Mouse (Mus musculus) liver, embryonic 14.5 days (tissue): Measurements from ENCODE around the gene Cntn5. TPM values are rescaled to one million over a fixed set of nuclear protein-coding genes. Genes with fewer than 3 reads are reported as not detected.

Experiments
- ATAC-seq: fragments of 200-750 bp; cut with Nextera tagmentation; 2 replicates; pipeline ENCODE4 v1.8.0; 2017; ENCODE audit warnings: moderate number of reproducible peaks, mild to moderate bottlenecking, moderate library complexity; ENCODE audit not compliant: insufficient read depth
- DNase-seq, 3 experiments: peaks; one replicate each; pipeline ENCODE4 v3.0.0-alpha.2; 2012 to 2013; ENCODE audit warnings: low read depth in 3 of 3, low spot score in 3 of 3
- H3K27ac ChIP-seq: fragments of 300-500 bp; sonication (generic); 2 replicates; pipeline ENCODE4 v1.5.1; 2014; ENCODE audit warnings: moderate library complexity, mild to moderate bottlenecking, control low read depth, inconsistent platforms
- H3K27me3 ChIP-seq: fragments of 300-500 bp; sonication (generic); 2 replicates; pipeline ENCODE4 v1.6.1; 2014; ENCODE audit warnings: mild to moderate bottlenecking, low read length, moderate library complexity; ENCODE audit not compliant: control insufficient read depth, insufficient read depth
- H3K36me3 ChIP-seq: fragments of 300-500 bp; sonication (generic); replicated peaks from 2 replicates; pipeline ENCODE4 v1.6.1; 2014; ENCODE audit warnings: low read depth; ENCODE audit not compliant: control insufficient read depth, insufficient read depth
- H3K4me1 ChIP-seq, 2 experiments: fragments of 200-500 bp in 1 of 2; fragments of 300-500 bp in 1 of 2; sonication (generic) in 1 of 2; replicated peaks; 2 replicates each; pipeline ENCODE4 v1.6.1; 2012 to 2014; ENCODE audit warnings: antibody characterized with exemption in 1 of 2, inconsistent platforms in 1 of 2, low read length in 1 of 2; ENCODE audit not compliant: control insufficient read depth in 2 of 2, insufficient read depth in 2 of 2
- H3K4me2 ChIP-seq: fragments of 300-500 bp; sonication (generic); 2 replicates; pipeline ENCODE4 v1.6.1; 2014; ENCODE audit warnings: low read depth, mild to moderate bottlenecking, control low read depth, moderate library complexity
- H3K4me3 ChIP-seq, 2 experiments: fragments of 200-500 bp in 1 of 2; fragments of 300-500 bp in 1 of 2; sonication (generic) in 1 of 2; 2 replicates each; pipeline ENCODE4 v1.5.1; 2012 to 2014; ENCODE audit warnings: low read depth in 2 of 2, low read length in 2 of 2, mild to moderate bottlenecking in 2 of 2, control low read depth in 1 of 2, inconsistent platforms in 1 of 2, moderate library complexity in 1 of 2; ENCODE audit not compliant: insufficient read depth in 1 of 2
- H3K9ac ChIP-seq: fragments of 300-500 bp; sonication (generic); replicated peaks from 2 replicates; pipeline ENCODE4 v1.6.1; 2014; ENCODE audit warnings: mild to moderate bottlenecking, control low read depth, moderate library complexity
- H3K9me3 ChIP-seq: fragments of 300-500 bp; sonication (generic); 2 replicates; pipeline ENCODE4 v1.6.1; 2016; ENCODE audit warnings: low read length, mixed read lengths; ENCODE audit not compliant: control insufficient read depth
- CTCF ChIP-seq: IDR thresholded peaks from 2 replicates; pipeline ENCODE4 v1.5.1; 2016; ENCODE audit warnings: antibody characterized with exemption, low read depth, control low read depth
- EP300 ChIP-seq: IDR thresholded peaks from 2 replicates; pipeline ENCODE4 v1.6.1; 2016; ENCODE audit warnings: antibody characterized with exemption, low read depth
- WGBS: fragments of 180-500 bp; shearing (Covaris S2); extraction: QIAGEN DNeasy Blood & Tissue Kit; methylation state at CpG from one replicate; pipeline ENCODE4 v1.1.7; 2014; ENCODE audit not compliant: insufficient replicate concordance; 5-methylcytosine and 5-hydroxymethylcytosine counted together
- polyA plus RNA-seq, 2 experiments: library from polyadenylated mRNA; depleted of rRNA in 1 of 2; stranded (reverse) in 1 of 2; unstranded in 1 of 2; fragments of >200 nt; fragmentation: Nextera tagmentation in 1 of 2; extraction: Ambion mirVana in 1 of 2; gene quantifications; 2 replicates each; pipeline versions ENCODE4 v1.2.1 to v1.2.3; 2012 to 2014

Gene Cntn5
- polyA plus RNA-seq, 2 experiments: not detected

- Histone ChIP-seq H3K36me3 (no peaks in the 10 kb centered on the region), H3K4me2 (no peak overlapping the region), H3K9ac (no peak overlapping the region), H3K27ac (no peak overlapping the region), H3K9me3 (no peaks in the 10 kb centered on the region), H3K4me3 (no peak overlapping the region), H3K4me1 (no peaks in the 10 kb centered on the region), H3K27me3 (no peaks in the 10 kb centered on the region)
- ATAC-seq: no peak
- DNase-seq: no peak
- 41% methylated on average over 1 of the region's 1 CpGs for WGBS
- TF ChIP-seq CTCF (no peak), EP300 (no peak)
These were observed 959.7 kb downstream of the Cntn5 start for GRCm38 (mm10) chr9:9944872-9945271.

GRCm38 (mm10) chr9:9937444-9938436 lies 966.8 kb downstream of the Cntn5 start:
- WGBS: 63% methylated on average over 1 of the region's 1 CpGs
- H3K9me3 ChIP-seq: no peaks in the 10 kb centered on the region
- no peak overlapping the region for H3K9ac ChIP-seq
- H3K4me2 ChIP-seq: no peak overlapping the region
- no peaks in the 10 kb centered on the region for H3K36me3 ChIP-seq
- no peak overlapping the region for H3K4me3 ChIP-seq
- TF ChIP-seq EP300 (no peak), CTCF (no peak)
- no peak for DNase-seq
- no peak overlapping the region for H3K27ac ChIP-seq
- ATAC-seq: no peak
- H3K4me1 ChIP-seq: no peaks in the 10 kb centered on the region
- no peaks in the 10 kb centered on the region for H3K27me3 ChIP-seq

GRCm38 (mm10) chr9:9920580-9920979 lies 984.0 kb downstream of the Cntn5 start:
- Histone ChIP-seq H3K4me1 (no peaks in the 10 kb centered on the region), H3K4me3 (no peak overlapping the region), H3K27ac (no peak overlapping the region), H3K9ac (no peak overlapping the region), H3K27me3 (no peaks in the 10 kb centered on the region), H3K4me2 (no peak overlapping the region), H3K36me3 (no peaks in the 10 kb centered on the region), H3K9me3 (no peaks in the 10 kb centered on the region)
- TF ChIP-seq CTCF: no peak
- no peak for TF ChIP-seq EP300
- DNase-seq (no peak), ATAC-seq (no peak)
- WGBS: 61% methylated on average over 3 of the region's 3 CpGs

GRCm38 (mm10) chr9:9899070-9899469 lies 1005.5 kb downstream of the Cntn5 start:
- H3K27me3 ChIP-seq: no peaks in the 10 kb centered on the region
- TF ChIP-seq CTCF: no peak
- no peak for TF ChIP-seq EP300
- ATAC-seq (no peak), DNase-seq (no peak)
- H3K9ac ChIP-seq: no peak overlapping the region
- H3K36me3 ChIP-seq: no peaks in the 10 kb centered on the region
- no peak overlapping the region for H3K27ac ChIP-seq
- no peak overlapping the region for H3K4me2 ChIP-seq
- H3K9me3 ChIP-seq: no peaks in the 10 kb centered on the region
- no peaks in the 10 kb centered on the region for H3K4me1 ChIP-seq
- 50% methylated on average over 5 of the region's 5 CpGs for WGBS
- no peak overlapping the region for H3K4me3 ChIP-seq

GRCm38 (mm10) chr9:9886210-9886609 lies 1018.4 kb downstream of the Cntn5 start:
- Histone ChIP-seq H3K27ac (no peak overlapping the region), H3K9me3 (no peaks in the 10 kb centered on the region), H3K4me1 (no peaks in the 10 kb centered on the region), H3K4me2 (no peak overlapping the region), H3K9ac (no peak overlapping the region), H3K36me3 (no peaks in the 10 kb centered on the region), H3K27me3 (no peaks in the 10 kb centered on the region), H3K4me3 (no peak overlapping the region)
- 54% methylated on average over 6 of the region's 6 CpGs for WGBS
- TF ChIP-seq CTCF: no peak
- no peak for TF ChIP-seq EP300
- DNase-seq: no peak
- no peak for ATAC-seq
